Mouse (Mus musculus) heart, adult 9 months (tissue): ENCODE measurements at regions not wholly inside any gene's neighbourhood (a gene's known extent, or its start where the extent isn't known, plus 50 kb on each side); places are given as distances from the start of the nearest gene placed in this dataset.
A peak's percentile ranks its signal among the peaks of the same experiment; 100 is the strongest.
"Not testable (repeated sequence)": the region's sequence is repeated elsewhere in the genome, so short reads cannot be mapped to it uniquely, and the experiment has no call there.

Experiments used
- DNase-seq, 2 experiments: peaks; one replicate each; pipeline ENCODE4 v3.0.0; 2022; ENCODE audit warnings: low spot score in 2 of 2

GRCm38 (mm10) chr6:41225382-41225781, 76.7 kb upstream of the Try4 start:
- DNase-seq = no peak

DNA sequence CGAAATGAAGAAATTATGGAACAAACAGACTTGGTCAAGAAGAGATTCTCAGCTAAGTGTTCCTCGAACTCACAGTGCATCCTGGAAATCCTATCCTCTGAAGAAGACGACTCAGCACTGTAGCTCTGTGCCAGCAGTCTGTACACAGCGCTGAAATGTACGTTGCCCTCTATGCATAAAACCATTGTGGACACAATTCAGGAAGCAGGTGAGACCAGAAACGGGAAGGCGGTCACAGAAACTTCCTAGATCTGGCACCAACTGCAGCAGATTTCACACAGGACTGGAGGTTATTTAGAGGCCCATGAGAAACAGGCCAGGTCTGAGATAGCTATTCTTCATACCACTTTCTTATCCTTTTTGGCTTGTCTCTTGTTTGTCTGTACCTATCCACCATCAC, 83.7 kb upstream of the Try4 start:
- no peak for DNase-seq

DNA sequence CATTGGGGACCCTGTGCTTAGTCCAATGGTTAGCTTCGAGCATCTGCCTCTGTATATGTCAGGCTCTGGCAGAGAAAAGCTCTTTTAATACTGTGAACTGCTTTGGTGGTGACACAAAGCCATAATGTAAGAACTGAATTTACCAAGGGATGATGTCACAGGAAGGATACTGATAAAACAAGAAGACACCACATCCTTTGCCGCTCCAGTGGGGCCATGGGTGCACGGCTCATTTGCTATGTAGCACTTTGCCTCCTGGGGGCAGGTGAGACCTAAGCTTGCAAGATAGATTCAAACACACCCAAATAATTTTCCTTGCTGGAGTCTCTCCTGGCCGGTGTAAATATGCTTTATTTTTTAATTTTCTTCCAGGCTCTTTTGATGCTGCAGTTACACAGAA, 86.2 kb upstream of the Try4 start:
- no peak for DNase-seq

- DNase-seq = no peak
Measured at GRCm38 (mm10) chr6:41205864-41206263, 96.2 kb upstream of the Try4 start.

GRCm38 (mm10) chr6:41202882-41203281, 99.2 kb upstream of the Try4 start:
- no peak for DNase-seq

DNA sequence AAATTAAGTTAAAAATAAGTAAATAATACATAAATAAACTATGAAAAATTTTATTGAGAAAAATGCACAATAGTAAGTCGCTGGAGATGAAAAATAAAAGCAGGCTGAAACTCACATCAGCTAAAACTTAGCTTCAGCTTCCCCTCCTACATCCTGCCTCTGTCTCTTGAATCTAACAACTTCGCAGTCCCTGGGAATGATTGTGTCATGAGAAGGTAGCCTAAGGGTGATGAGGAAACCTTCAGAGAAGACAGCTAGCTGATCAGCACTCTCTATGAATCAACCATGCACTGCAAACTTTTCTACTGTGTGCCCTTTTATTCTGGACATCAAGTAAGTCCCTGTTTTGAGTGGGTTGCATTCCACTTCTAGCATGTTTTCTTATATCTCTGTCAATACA, 99.8 kb upstream of the Try4 start:
- no peak for DNase-seq

DNA sequence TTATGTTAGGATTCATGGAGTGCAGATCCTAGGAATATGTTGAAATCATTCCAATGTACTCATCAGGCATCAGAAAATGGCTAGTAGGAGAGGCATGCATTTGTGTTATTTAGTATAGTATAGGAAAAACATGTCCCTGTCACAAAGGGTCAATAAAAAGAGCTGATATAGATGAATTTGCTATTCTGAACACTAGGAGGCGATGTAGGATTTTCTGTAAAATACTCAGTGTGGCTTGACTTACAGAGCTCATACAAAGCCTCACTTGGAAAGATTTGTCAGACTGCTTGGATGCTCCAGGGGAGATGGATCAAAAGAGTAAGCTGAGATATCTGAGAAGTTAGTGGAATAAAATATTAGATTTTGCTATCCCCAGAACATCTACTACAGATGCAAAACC, 107.6 kb upstream of the Try4 start:
- DNase-seq = no peak

DNA sequence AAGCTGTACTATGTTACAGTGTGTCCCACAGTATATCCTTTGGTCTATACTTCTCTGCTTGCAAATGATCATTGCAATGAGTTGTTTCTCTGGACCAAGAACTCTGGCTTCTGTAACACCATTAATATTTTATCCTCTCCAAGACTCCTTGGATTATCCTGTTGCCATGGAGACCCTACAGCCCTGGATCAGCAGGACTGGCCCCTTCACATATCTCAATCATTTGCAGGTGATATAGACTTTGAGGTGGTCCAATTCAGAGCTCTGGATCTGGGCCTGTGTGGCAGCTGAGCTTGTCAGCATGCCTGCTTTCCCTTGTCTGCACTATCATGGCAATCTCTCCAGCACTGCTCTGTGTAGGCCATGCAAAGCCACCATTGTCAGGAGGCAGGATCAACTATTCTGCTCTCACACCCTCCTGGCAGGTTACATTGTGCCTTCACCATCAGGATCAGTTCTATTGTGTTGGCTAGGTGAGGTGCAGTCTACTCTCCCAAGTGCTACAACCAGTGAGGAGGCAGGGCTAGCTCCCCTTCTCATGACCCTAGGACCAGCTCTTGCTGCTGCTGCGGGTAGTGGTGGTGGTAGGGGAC, 110.2 kb upstream of the Try4 start:
- DNase-seq = no peak

DNA sequence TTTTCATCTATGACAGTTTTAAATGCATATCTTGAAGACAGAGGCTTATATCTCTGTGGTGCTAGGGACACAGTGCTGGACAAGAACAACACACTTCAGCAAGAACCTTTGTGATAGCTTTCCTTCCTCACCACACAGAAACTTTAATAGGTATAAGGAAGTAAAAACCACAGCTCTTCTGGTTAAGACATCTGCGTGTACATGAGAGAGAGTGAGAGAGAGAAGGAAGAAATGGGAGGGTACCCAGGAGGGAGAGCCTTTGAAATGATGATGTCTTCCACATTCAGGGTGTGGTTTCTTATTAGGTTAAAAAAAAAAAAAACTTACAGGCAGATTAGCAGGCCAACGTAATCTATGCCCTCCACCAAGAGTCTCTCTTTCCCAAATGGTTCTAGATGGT, 113.2 kb upstream of the Try4 start:
- DNase-seq = no peak

GRCm38 (mm10) chr6:41187966-41188365, 114.1 kb upstream of the Try4 start:
- DNase-seq = no peak

DNA sequence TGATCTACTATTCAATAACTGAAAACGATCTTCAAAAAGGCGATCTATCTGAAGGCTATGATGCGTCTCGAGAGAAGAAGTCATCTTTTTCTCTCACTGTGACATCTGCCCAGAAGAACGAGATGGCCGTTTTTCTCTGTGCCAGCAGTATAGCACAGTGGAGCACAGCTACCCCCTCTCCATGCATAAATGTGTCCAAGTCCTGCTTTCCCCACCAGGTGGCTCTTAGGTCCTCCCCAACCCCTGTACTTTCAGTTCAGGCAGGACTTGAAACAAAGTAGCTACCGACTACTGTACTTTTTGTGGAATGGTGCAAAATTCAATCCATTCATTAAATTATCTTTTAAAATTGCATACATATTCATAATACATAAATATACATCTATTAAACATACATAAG, 123.2 kb upstream of the Try4 start:
- no peak for DNase-seq

GRCm38 (mm10) chr6:41178019-41178418, 124.0 kb upstream of the Try4 start:
- no peak for DNase-seq

DNA sequence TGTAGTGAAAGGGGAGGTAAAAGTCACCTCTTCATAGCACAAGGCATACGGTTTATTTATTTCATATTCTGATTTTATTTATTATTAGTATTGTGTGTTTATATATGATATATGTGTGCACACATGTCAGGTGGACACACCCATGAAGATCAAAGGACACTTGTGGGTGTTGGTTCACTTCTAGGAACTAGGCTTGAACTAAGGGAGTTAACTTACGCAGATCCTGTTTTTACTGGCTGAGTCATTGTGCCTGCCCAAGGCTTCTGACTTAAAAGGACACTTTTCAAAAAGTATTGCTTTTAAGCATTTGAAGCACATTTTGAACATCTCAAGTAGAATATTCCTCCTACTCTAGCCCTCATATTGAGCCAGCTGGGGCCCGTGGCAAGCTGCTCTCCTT, 124.9 kb upstream of the Try4 start:
- DNase-seq = no peak

DNA sequence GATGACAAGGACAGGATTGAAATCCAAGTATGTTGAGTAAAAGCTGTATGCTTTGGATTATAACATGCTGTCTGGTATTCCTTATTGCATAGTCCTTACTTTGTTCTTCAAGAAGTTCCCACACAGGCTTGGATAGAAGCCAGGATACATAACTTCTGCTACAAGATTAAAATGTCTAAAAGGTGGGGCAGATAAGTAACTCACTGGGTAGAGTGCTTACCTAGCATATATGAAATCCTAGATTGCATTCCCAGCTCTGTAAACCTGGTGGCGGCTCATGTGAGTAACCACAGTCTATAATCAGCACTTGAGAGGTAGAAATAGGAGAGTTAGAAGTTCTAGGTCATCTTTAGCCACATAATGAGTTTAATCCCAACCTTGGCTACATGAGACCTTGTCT, 126.0 kb upstream of the Try4 start:
- DNase-seq = no peak

DNA sequence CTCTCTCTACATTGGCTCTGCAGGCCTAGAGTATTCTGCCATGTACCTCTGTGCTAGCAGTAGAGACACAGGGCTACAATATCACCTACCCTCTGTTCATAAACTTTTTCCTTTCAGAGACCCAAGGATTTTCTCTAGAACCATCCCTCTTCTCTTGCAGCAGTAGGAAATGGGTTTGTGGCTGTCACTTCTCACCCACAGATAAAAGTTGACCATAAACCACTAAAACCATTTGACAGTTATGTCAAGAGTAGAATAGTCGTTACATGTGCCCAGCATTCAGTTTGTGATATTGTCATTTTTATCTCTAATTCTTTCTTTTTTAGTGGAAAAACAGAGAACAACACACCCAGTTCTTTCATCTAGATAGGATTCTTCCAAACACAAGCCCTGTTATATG, 128.2 kb upstream of the 2210010C04Rik start:
- DNase-seq = no peak

- no peak for DNase-seq
Measured at GRCm38 (mm10) chr6:41161693-41162092, 126.4 kb upstream of the 2210010C04Rik start.

GRCm38 (mm10) chr6:41152101-41152500, 116.8 kb upstream of the 2210010C04Rik start:
- DNase-seq = no peak

DNA sequence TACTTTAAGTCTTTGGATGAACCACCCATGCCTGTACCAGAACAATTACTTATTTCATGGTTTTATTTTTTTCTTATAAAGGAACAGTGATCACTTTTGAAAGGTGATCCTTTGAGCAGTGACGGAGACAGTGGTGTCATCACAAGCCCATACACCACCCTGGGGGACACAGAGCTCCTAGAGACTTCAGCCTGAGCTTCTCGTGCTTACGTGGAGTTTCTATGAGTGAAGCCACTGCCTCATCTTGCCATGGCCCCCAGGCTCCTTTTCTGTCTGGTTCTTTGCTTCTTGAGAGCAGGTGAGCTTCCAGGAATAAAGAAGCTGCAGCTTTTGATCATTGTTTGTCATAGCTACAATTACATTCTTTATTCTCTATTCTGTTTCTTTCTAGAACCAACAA, 116.2 kb upstream of the 2210010C04Rik start:
- DNase-seq = no peak

DNA sequence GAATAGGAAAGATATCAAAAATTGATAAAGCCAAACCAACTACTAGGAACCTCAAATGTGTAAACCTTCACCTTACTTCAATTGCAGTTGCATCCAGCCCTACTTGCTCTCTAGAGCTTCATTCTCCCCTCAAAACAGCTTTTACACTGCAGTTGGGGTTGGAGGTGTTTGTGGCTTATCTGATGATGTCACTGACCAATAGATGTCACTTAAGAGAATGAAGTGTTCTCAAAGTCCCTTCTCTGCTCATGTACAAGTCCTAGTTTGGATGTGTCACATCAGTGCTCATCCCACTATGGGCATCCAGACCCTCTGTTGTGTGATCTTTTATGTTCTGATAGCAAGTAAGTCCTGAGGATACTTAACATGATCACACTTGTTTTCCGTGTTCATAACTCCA, 105.6 kb upstream of the 2210010C04Rik start:
- no peak for DNase-seq

DNA sequence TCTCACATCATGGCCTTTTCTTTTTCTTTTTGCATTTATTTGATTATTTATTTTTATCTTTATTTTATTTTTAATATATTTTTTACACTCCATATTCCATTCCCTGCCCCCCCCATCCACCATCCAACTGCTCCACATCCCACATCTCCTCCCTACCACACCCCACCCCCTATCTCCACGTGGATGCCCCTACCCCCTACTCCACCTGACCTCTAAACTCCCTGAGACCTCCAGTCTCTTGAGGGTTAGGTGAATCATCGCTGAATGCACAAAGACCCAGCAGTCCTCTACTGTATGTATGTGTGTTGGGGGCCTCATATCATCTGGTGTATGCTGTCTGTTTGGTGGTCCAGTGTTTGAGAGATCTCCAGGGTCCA, 102.1 kb upstream of the 2210010C04Rik start:
- not testable (repeated sequence) for DNase-seq

GRCm38 (mm10) chr6:41136717-41137400, 101.5 kb upstream of the 2210010C04Rik start:
- DNase-seq = peak in 1 of 2 experiments; percentile 18

- no peak for DNase-seq
Measured at GRCm38 (mm10) chr6:41135160-41135559, 99.9 kb upstream of the 2210010C04Rik start.

- no peak for DNase-seq
Measured at GRCm38 (mm10) chr6:41129906-41130305, 94.6 kb upstream of the 2210010C04Rik start.

DNA sequence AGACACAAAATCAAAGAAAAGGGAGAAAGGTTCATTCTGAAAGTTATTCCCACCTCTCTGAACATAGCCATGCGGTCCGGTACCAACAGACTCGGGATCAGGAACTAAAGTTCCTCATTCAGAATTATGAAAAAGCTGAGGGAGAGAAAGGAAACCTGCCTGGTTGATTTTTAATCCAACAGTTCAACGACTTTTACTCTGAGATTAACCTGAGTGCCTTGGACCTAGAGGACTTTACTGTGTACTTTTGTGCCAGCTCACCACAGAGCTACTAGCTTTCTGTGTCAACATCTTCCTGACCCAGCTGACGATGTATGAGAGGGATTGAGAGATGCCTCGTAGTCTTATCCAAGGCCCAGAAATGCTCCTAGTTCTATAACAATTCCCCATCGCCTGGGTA, 92.5 kb upstream of the 2210010C04Rik start:
- DNase-seq = no peak
